Mouse (Mus musculus): ENCODE measurements around the gene Gm14403.
"Not testable (repeated sequence)": the region's sequence is repeated elsewhere in the genome, so short reads cannot be mapped to it uniquely, and the experiment has no call there.

Gene Gm14403

DNA sequence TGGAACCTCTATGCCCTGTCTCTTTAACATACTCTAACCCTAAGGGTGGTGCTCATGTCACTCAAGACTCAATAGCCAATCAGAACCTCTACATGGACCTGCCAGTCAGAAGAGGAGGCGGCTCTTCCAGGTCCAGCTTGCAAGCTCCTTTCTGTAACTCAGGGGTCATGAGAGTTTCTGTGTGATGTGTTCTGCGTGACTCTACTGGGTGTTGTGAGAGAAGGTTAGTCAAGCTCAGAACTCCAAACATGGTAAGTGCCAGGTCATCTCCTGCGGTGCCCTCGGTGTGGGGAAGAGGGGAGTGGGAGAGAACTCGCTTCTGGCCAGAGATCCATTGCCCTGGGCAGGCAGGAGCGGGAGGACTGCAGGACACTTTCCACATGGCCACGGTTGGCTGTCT, at the start of gene Gm14403:
Gm14403 (plus strand) TSS at position 149 of the 400 bp plus-strand sequence.
- DNase-seq (ENCODE audit: low read depth, low spot score), result not testable (repeated sequence)

DNA sequence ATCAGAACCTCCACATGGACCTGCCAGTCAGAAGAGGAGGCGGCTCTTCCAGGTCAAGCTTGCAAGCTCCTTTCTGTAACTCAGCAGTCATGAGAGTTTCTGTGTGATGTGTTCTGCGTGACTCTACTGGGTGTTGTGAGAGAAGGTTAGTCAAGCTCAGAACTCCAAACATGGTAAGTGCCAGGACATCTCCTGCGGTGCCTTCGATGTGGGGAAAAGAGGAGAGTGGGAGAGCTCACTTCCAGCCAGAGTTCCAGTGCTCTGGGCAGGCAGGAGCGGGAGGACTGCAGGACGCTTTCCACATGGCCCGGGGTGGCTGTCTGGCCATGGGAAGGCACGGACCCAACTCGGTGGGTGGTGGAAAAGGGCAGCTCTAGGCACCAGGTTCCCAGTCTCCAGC, 33.3 kb upstream of the Gm14403 start, which contains the start of gene Zfp970:
Zfp970 (plus strand) TSS at position 58 of the 400 bp plus-strand sequence.
- DNase-seq (ENCODE audit: low read depth, low spot score), result not testable (repeated sequence)

DNA sequence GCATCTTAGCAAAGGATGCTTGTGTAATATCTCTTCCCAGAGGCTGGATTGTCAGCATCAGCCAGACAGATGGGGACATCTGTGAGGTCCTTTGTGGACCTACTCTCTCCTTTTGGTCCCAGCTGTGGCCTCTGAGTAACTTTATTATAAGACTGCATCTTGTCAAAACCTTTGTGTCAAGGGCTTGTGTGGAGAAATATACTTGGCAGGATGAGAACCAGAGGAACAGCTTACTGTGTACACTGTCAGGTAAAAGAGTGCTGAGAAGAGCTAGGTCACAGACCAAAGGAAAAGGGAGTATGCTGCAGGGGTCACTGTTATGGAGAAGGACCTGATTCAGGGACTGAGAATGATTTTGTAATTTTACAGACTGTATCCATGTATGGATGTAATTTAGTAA, 29.8 kb upstream of the Gm14403 start:
- not testable (repeated sequence) for DNase-seq (ENCODE audit: low read depth, low spot score)

DNA sequence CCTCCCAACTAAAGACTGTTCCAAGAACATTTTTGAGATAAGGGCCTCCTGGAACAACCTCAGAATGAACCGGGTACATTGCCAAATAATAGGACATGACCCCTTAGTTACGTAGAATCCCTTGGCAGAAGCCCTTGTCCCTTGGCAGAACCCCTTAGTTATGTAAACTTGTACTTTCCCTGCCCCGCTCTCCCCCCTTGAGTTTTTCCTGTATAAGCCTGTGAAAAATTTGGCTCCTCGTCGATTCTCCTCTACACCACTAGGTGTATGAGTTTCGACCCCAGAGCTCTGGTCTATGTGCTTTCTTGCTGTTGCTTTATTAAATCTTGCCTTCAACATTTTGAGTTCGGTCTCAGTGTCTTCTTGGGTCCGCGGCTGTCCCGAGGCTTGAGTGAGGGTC, 25.8 kb upstream of the Gm14403 start:
- DNase-seq (ENCODE audit: low read depth, low spot score), result not testable (repeated sequence)

DNA sequence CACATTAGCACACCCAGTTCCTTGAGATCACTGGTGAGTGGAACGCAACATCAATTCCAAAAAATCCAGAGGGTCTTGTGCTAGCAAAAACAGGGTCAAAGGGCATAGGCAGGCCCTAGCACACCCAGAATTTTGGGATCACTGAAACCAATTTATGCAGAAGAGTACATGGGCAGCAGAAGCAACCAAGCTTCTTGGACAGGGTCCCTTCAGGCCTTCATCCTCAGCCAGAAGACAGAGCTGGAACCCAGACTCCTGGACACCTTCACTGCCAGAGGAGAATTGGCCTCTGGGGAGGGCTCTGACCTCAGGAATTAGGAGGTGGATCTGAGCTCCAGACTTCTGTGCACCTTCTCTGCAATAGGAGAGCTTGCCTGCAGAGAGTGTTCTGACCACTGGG, 16.0 kb upstream of the Gm14403 start:
- not testable (repeated sequence) for DNase-seq (ENCODE audit: low read depth, low spot score)

DNA sequence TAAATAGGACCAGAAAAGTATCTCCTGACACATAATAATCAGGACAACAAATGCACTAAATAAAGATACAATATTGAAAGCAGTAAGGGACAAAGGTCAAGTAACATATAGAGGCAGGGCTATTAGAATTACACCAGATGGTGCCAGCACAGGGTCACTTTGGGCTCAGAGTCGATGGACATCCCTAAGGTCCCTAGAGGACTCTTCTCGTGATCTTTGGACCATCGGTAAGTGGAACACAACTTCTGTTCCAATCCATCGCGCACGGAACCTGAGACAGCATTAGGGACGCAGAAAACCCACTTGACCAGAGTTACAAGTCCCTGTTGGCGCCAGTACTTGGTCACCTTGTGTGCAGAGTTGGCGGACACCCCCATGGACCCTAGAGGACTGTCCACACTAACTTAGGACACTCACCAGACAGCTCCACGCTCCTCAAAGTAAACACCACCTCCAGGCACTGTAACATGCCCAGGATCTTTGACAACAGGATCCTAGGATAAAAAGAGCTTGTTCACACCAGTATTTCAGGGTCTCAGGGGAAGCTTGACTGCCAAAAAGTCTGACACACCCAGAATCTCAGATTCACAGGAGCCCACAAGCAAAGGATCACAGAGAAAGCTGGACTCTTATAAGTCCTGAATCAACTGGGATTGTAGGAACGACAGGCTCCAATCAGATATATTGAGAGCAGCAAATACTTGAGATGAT, 14.6 kb upstream of the Gm14403 start:
- not testable (repeated sequence) for DNase-seq (ENCODE audit: low read depth, low spot score)

DNA sequence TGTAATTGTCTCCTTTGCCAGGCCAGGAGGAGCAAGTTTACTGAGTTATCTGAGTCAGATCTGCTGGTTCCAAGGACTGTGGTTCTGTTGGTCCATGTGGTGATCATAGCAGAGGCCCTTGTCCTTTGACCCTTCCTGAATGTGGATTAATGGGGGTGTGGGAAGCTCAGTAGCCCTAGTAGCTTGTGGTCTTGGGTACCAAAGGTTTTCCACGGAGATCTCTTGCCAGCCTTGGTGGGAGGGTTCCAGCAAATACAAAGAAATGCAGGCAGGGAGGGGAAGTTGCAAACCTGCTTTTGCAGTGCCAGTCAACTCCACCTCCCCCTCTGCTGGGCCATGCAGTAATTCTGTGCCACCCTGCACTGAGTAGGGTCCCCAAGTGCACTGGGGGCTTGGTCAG, 1.2 kb downstream of the Gm14403 start:
- not testable (repeated sequence) for DNase-seq (ENCODE audit: low read depth, low spot score)

DNA sequence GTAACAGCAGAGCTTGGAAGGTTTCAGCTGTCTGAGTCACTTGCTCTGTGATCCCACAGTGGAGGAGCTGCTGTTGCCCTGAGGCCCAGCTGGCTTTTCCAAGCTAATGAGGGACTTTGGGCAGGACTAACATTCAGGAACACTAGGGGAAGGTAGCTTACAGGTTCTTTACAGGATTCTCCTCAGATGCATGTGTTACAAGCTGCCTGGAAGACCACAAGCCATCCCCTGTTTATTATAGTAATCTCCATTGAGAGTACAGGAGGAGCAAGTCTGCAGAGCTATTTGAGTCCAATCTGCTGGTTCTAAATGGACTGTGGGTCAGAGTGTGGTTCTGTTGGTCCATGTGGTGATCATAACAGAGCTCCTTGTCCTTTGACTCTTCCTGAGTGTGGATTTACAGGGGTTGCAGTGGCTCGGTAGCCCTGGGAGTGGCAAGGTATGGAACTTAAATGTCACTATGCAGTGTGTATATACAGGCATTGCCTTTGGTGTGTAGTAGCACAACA, 7.2 kb downstream of the Gm14403 start:
- DNase-seq (ENCODE audit: low read depth, low spot score), result not testable (repeated sequence)

DNA sequence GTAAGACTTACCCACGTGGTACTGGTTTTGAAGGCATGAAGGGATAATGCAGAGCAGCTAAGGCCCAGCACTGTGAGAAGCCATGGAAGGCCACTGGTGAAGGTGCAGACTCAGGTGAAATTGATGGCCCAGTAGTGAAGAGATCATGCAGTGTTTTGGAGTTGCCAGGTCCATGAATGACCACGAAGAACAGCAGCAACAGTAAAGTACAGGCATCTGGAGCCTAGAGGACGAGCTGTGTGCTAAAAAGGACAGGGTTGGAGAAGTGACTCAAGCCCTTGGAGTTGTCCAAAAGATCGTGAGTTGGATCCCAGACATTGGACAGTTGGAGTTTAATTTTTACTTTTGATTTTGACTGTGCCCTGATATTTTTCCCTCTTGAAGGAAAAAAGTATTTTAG, 13.4 kb downstream of the Gm14403 start:
- not testable (repeated sequence) for DNase-seq (ENCODE audit: low read depth, low spot score)

DNA sequence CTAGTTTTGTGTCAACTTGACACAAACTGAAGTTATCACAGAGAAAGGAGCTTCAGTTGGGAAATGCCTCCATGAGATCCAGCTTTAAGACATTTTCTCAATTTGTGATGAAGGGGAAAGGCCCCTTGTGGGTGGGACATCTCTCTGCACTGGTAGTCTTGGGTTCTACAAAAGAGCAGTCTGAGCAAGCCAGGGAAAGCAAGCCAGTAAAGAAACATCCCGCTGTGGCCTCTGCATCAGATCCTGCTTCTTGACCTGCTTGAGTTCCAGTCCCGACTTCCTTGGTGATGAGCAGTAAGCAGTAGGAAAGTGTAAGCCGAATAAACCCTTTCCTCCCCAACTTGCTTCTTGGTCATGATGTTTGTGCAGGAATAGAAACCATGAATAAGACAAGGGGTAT, 14.0 kb downstream of the Gm14403 start:
- not testable (repeated sequence) for DNase-seq (ENCODE audit: low read depth, low spot score)

DNA sequence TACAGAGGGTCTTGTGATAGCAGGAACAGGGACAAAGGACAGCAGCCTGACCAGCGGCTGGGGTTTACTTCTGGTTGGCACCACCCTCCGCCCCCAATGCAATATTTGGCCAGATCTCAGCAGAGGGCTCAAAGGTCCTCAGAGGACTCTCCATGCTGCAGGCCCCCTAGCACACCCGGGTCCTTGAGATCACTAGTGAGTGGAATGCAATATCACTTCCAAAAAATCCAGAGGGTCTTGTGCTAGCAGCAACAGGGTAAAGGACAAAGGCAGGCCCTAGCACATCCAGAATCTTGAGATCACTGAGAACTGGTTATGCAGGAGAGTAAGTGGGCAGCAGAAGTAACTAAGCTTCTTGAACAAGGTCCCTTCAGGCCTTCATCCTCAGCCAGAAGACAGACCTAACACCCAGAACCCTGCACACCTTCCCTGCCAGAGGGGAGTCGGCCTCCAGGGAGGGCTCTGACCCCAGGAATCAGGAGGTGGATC, 16.0 kb downstream of the Gm14403 start:
- DNase-seq (ENCODE audit: low read depth, low spot score), result not testable (repeated sequence)

DNA sequence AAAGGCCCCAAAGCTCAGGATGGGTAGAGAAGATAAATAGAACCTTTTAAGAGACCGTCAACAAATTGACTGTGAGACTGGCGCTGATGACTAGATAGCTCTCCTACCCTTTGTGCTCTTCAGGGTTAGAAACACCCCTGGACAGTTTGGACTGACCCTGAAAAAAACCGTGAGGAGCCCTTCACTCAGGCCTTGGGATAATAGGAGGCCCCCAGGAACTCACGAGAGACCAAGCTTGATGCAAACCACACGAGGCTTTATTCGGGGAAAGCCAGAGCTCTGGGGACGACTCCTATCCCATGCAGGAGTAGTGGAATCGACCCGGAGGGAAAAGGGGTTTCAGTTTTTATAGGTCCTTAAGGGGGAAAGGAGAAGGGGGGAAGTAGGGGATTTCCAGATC, 19.7 kb downstream of the Gm14403 start:
- DNase-seq (ENCODE audit: low read depth, low spot score), result not testable (repeated sequence)

DNA sequence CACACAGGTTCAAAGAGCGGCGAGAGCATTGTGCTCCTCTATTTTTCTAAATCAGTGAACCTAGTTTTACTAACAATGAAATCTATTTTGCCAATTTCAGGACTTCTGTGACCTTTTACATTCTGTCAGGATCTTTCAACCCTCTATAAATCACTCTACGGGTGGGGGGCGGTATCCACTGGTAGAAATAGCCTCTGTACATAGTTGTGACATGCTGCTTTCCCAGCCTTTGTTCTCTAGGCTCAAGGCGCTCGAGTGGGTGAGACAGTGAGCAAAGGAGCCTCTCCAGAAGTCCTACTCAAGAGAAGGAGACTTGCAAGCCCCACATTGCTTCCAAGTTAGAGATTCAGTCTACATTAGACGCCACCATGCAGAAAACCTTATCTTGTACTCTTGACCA, 20.3 kb downstream of the Gm14403 start:
- DNase-seq (ENCODE audit: low read depth, low spot score), result not testable (repeated sequence)

DNA sequence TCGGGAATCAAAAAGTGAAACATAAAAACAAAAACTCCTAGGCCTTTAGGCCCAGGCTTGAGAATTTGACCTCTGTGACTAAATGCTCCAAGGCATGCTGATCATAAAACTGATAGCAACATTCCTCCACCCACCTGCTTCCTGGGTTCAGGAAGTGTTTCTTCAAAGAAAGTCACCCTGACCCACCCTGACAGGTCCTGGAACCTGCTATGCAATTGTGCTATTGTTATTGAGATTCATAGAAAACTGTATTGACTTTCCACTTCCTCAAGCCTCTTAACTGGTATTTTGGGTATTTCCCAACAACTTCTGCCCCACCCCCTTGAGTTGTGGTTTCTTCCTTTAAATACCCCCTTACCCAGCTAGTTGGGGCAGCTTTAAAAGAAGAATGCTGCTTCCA, 20.9 kb downstream of the Gm14403 start:
- DNase-seq (ENCODE audit: low read depth, low spot score), result not testable (repeated sequence)

DNA sequence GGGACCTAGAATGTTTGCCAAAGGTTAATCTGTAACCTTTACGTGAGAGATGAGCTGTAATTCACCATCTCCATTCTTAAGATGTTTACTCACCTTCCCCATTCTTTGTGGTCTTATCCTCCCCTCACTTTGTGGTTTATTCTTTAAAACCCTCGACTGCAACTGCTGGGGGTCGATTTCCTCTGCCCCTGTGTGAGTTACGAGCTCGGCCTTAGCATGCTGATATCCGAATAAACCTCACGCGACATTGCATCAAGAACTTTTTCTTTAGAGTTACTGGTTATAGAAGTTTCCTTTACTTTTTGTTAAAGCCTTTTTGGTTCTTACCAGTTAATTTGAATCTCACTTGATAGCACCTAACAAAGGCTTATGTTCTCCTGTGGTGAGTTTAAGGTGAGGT, 22.0 kb downstream of the Gm14403 start:
- no peak for DNase-seq (ENCODE audit: low read depth, low spot score)

DNA sequence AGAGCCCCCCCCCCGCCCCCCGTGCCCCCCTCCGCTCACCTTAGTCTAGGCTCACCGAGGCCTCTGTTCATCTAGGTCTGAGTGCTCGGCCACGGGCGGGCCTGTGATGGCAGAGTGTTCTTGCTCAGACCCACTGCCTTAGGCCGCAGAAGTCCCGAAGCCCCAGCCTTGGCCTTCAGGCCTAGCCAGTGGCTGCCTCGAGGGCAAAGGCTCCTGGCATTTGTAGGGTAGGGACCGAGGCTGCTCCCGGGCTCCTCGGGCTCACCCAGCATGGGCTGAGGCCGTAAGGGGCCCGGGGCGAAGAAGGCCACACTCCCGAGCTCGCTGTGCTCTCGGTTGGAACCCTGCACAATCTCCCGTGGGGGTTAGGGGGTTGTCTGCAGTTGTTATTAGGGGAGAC, 25.0 kb downstream of the Gm14403 start:
- no peak for DNase-seq (ENCODE audit: low read depth, low spot score)

DNA sequence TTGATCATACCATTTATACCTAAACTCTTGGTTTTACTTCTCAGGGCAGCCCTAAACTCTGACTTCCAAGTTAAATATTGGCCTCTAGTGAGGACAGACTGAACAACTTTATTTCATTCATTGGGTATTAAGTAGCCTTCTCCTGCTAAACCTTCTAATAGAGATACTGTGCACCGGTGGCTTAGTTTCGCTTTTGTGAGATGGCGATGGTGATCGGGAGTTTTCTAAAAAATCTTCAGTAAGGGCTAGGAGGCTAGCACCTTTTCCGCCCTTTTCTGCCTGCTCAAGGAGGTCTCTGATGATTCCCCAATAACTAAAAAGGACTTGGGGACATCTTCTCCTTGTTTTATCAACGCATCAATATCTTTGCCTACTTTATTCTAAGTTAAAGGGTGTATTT, 25.7 kb downstream of the Gm14403 start:
- not testable (repeated sequence) for DNase-seq (ENCODE audit: low read depth, low spot score)

DNA sequence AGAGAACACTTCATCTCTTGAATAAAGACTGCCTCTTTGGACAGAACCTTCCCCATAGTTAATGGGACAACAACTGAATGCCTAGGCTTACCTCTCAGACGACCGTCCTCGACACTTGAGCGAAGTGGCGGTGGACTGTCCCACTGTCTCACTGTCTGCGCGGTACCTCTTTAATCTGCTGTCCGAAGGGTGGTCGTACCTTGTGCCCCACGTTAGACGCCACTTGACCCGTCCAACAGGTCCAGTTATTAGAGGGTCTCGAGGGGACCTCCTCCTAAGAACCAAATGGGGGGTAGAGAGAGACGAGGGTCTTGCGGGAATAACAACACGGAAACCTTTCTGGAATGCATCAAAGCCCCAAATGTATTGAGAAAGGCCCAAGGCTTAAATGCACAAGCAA, 26.2 kb downstream of the Gm14403 start:
- DNase-seq (ENCODE audit: low read depth, low spot score), result not testable (repeated sequence)

DNA sequence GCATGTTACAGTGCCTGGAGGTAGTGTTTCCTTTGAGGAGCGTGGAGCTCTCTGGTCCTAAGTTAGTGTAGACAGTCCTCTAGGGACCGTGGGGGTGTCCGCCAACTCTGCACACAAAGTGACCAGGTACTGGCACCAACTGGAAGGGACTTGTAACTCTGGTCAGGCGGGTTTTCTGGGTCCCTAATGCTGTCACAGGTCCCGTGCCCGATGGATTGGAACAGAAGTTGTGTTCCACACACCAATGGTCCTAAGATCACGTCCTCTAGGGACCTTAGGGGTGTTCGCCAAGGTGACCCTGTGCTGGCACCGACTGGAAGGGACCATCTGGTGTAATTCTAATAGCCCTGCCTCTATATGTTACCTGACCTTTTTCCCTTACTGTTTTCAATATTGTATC, 37.9 kb downstream of the Gm14403 start:
- no peak for DNase-seq (ENCODE audit: low read depth, low spot score)

DNA sequence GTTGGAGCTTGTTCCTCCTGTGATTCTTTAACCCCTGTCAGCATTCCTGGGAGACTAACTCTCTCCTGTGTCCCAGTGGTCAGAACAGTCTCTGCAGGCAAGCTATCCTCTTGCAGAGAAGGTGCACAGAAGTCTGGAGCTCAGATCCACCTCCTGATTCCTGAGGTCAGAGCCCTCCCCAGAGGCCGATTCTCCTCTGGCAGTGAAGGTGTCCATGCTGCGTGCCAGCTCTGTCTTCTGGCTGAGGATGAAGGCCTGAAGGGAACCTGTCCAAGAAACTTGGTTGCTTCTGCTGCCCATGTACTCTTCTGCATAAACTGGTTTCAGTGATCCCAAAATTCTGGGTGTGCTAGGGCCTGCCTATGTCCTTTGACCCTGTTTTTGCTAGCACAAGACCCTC, 39.1 kb downstream of the Gm14403 start:
- not testable (repeated sequence) for DNase-seq (ENCODE audit: low read depth, low spot score)

DNA sequence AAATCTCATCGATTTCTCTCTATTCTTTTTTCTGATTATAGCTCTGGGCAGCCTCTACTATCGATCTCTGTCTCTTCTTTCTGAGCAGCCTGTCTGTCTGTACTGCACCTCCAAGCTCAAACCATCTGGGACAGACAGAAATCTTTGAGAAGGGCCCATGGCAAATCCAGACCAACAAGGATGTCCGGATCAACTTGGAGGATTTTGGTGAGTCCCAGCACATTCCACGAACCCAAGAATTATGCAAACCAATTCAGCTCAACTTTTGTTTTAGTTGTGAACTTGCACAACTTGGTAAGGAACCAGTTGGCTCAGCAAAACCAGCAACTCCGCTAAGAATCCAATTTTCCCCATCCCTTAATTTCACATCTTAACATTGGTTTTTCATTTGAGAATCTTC, 39.7 kb downstream of the Gm14403 start:
- DNase-seq (ENCODE audit: low read depth, low spot score), result not testable (repeated sequence)

DNA sequence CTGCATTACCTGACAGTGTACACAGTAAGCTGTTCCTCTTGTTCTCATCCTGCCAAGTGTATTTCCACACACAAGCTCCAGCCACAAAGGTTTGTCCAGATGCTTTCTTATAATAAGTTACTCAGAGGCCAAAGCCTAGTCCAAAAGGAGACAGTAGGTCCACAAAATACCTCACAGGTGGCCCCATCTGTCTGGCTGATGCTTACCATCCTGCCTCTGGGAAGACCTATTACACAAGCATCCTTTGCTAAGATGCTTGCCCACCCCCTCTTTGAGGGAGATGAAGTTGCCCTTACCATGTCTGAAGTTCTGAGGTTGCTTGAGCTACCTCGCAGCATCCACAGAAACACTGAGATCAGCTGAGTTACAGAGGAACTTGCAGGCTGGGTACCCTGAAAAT, 57.2 kb downstream of the Gm14403 start:
- DNase-seq (ENCODE audit: low read depth, low spot score), result not testable (repeated sequence)
